Mouse (Mus musculus) cerebellum, adult (tissue): ENCODE measurements around the gene Olfr345.

Source experiments
- ATAC-seq: cut with Nextera tagmentation; 2 replicates; pipeline ENCODE4 v1.9.2; 2017; ENCODE audit warnings: mild to moderate bottlenecking, moderate library complexity, mixed read lengths; ENCODE audit not compliant: insufficient number of reproducible peaks, low FRiP score, low TSS enrichment

Olfr345 gene

DNA sequence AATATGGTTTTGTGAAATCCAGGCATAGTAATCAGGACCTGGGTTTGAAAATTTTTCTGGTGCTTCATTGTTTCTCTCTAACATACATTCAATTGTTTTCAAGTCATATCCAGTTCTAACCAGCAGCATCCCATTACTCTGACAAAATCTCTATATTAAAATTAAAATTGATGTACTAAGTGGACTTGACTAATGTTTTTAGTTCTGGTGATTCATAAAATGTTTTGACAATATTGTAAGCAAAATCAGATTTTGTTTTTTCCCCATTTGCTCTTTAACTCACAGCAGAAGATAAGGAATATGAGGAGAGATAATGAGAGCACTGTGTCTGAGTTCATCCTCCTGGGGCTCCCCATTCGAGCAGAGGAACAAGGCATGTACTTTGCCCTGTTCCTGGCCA lies at the start of gene Olfr345:
Gene Olfr345 (plus strand): TSS at position 301 of the 400 bp plus-strand sequence.
- ATAC-seq, result no peak

DNA sequence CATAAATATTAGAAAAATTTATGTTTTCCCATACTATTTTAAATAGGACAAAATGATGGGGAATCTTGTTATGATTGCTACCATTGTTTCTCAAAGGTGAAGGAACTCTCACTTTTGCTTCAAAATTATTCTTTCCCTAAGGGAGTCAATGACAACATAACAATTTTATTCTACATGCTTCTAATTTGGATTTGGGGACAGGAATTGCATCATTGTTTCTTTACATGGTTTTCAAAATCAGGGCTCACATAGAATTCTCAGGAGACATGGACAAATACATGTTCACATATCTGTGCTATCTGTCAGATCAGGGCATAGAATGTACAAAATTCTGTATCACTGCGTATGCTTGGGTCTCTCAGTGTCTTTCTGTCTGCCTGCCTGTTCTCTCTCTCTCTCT lies 45.6 kb downstream of the Olfr345 start, which contains the start of gene Olfr346:
Gene Olfr346 (plus strand): TSS at position 301 of the 400 bp plus-strand sequence.
- ATAC-seq, result no peak
